Mouse (Mus musculus) bone marrow macrophage, adult 2 months (primary cell): Measurements from ENCODE around the gene Tsc2.

ENCODE experiments used
- CTCF ChIP-seq: IDR thresholded peaks from 2 replicates; pipeline ENCODE4 v1.5.1; 2012; ENCODE audit warnings: low read depth, mild to moderate bottlenecking, low read length, moderate library complexity
- POLR2A ChIP-seq: IDR thresholded peaks from 2 replicates; pipeline ENCODE4 v1.6.1; 2012; ENCODE audit warnings: mild to moderate bottlenecking, low read depth, low read length, borderline replicate concordance

DNA sequence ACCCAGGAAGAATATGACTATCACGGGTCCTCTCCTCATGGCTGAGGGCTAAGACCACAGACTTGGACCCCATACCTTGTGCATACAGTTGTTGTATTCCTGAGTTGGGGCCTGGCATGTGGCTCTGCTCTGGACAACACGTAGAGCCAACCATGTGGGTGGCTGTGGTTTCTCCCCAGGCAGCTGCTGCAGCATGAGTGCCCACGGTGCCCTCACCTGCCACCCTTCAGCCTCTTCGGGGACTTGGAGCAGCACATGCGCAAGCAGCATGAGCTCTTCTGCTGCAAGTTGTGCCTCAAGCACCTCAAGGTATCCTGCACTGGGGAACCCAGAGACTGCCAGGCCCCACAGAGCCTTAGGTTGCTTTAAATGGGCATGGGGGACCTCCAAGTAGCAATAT lies 44.4 kb upstream of the Tsc2 start:
- no peak for TF ChIP-seq POLR2A
- no peak for TF ChIP-seq CTCF
